ENCODE assay signal across 20 mouse cellular contexts in the genomic region with DNA sequence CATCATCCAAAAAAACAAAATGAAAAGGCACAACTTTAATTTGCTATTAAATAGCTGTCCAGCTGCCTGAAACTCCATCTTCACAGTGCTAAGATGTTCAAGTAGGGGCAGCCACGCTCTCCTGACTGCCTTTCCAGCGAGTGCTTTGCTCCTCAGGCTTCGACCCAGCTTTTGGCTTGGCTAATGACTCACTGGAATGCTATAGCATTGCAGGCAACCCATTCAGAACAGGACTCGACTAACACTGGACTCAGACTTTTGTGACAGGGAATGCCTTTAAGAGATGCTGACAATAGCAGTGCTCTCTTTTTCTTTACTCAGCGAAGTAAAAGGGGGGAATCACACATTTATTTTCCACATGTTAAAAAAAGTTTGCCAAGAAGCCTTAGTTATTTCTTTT.
"Had no signal": no experiment of that assay in that cellular context is flagged by ENCODE, and none has a peak within 500 bp of the region (broad histone marks: within the 10 kb centered on the region; RNA-seq: fewer than 3 reads in every experiment).

No protein-coding gene starts in this region.

- H3K27me3 ChIP-seq: limb, embryonic 13.5 days; liver, embryonic 13.5 days; midbrain, embryonic 12.5 days; midbrain, embryonic 15.5 days; neural tube, embryonic 12.5 days; neural tube, embryonic 15.5 days had no signal

- DNase-seq: kidney, postnatal 10 days; kidney, postnatal 36 days; liver; liver, embryonic 13.5 days; lung, embryonic 14.5 days; right cerebral cortex, adult 18-20 months; right cerebral cortex, postnatal 14 days; right cerebral cortex, postnatal 4 days; thymus, adult 2 months; thymus, postnatal 14 days; thymus, postnatal 4 days had no signal

- H3K4me2 ChIP-seq: limb, embryonic 13.5 days; liver, embryonic 13.5 days; lung, embryonic 14.5 days; midbrain, embryonic 12.5 days; midbrain, embryonic 15.5 days; neural tube, embryonic 12.5 days; neural tube, embryonic 15.5 days had no signal

- H3K9ac ChIP-seq: limb, embryonic 13.5 days; liver, embryonic 13.5 days; lung, embryonic 14.5 days; midbrain, embryonic 12.5 days; midbrain, embryonic 15.5 days; neural tube, embryonic 12.5 days; neural tube, embryonic 15.5 days had no signal

- H3K27ac ChIP-seq: limb, embryonic 10.5 days; limb, embryonic 13.5 days; liver, embryonic 13.5 days; macrophage; midbrain, embryonic 12.5 days; midbrain, embryonic 15.5 days; neural tube, embryonic 12.5 days; neural tube, embryonic 15.5 days; stomach, postnatal 0 days had no signal

- H3K4me1 ChIP-seq: limb, embryonic 10.5 days; limb, embryonic 13.5 days; liver, embryonic 13.5 days; midbrain, embryonic 12.5 days; midbrain, embryonic 15.5 days; neural tube, embryonic 12.5 days; neural tube, embryonic 15.5 days had no signal

- ATAC-seq: lung, postnatal 0 days; midbrain, embryonic 15.5 days had no signal

- H3K9me3 ChIP-seq: limb, embryonic 10.5 days; midbrain, embryonic 12.5 days; midbrain, embryonic 15.5 days; neural tube, embryonic 12.5 days; neural tube, embryonic 15.5 days had no signal

- H3K4me3 ChIP-seq: limb, embryonic 10.5 days; limb, embryonic 13.5 days; liver, embryonic 13.5 days; midbrain, embryonic 12.5 days; midbrain, embryonic 15.5 days; neural tube, embryonic 12.5 days; neural tube, embryonic 15.5 days had no signal
